Mouse (Mus musculus) embryonic facial prominence, embryonic 12.5 days (tissue): ENCODE results near the gene Dpy19l3. TPM values are rescaled to one million over a fixed set of nuclear protein-coding genes. Genes with fewer than 3 reads are reported as not detected.

Source experiments
- ATAC-seq: fragments of 200-750 bp; cut with Nextera tagmentation; 2 replicates; pipeline ENCODE4 v1.8.0; 2017; ENCODE audit not compliant: insufficient number of reproducible peaks, insufficient read depth, low FRiP score, low TSS enrichment
- H3K27ac ChIP-seq: fragments of 300-500 bp; sonication (generic); 2 replicates; pipeline ENCODE4 v1.5.1; 2016; ENCODE audit warnings: mild to moderate bottlenecking
- H3K27me3 ChIP-seq: fragments of 300-500 bp; sonication (generic); 2 replicates; pipeline ENCODE4 v1.6.1; 2016; ENCODE audit warnings: mild to moderate bottlenecking, moderate library complexity
- H3K36me3 ChIP-seq: fragments of 300-500 bp; sonication (generic); 2 replicates; pipeline ENCODE4 v1.6.1; 2016; ENCODE audit warnings: mild to moderate bottlenecking
- H3K4me1 ChIP-seq: fragments of 300-500 bp; sonication (generic); 2 replicates; pipeline ENCODE4 v1.6.1; 2016
- H3K4me2 ChIP-seq: fragments of 300-500 bp; sonication (generic); replicated peaks from 2 replicates; pipeline ENCODE4 v1.6.1; 2016; ENCODE audit warnings: mild to moderate bottlenecking, moderate library complexity
- H3K4me3 ChIP-seq: fragments of 300-500 bp; sonication (generic); 2 replicates; pipeline ENCODE4 v1.5.1; 2016; ENCODE audit warnings: mild to moderate bottlenecking
- H3K9ac ChIP-seq: fragments of 300-500 bp; sonication (generic); 2 replicates; pipeline ENCODE4 v1.6.1; 2016; ENCODE audit warnings: mild to moderate bottlenecking, moderate library complexity
- H3K9me3 ChIP-seq: fragments of 300-500 bp; sonication (generic); 2 replicates; pipeline ENCODE4 v1.6.1; 2016; ENCODE audit warnings: mild to moderate bottlenecking, moderate library complexity
- WGBS: fragments of 180-500 bp; shearing (Covaris S2); methylation state at CpG from one replicate; pipeline ENCODE4 v1.1.7; 2016; 5-methylcytosine and 5-hydroxymethylcytosine counted together
- polyA plus RNA-seq: library from polyadenylated mRNA; unstranded; fragments of >200 nt; fragmentation: Nextera tagmentation; extraction: Ambion mirVana; gene quantifications from 2 replicates; pipeline ENCODE4 v1.2.1, GENCODE M21; 2016

Gene Dpy19l3
- 39.9 and 47.4 TPM in 2 replicates for polyA plus RNA-seq

DNA sequence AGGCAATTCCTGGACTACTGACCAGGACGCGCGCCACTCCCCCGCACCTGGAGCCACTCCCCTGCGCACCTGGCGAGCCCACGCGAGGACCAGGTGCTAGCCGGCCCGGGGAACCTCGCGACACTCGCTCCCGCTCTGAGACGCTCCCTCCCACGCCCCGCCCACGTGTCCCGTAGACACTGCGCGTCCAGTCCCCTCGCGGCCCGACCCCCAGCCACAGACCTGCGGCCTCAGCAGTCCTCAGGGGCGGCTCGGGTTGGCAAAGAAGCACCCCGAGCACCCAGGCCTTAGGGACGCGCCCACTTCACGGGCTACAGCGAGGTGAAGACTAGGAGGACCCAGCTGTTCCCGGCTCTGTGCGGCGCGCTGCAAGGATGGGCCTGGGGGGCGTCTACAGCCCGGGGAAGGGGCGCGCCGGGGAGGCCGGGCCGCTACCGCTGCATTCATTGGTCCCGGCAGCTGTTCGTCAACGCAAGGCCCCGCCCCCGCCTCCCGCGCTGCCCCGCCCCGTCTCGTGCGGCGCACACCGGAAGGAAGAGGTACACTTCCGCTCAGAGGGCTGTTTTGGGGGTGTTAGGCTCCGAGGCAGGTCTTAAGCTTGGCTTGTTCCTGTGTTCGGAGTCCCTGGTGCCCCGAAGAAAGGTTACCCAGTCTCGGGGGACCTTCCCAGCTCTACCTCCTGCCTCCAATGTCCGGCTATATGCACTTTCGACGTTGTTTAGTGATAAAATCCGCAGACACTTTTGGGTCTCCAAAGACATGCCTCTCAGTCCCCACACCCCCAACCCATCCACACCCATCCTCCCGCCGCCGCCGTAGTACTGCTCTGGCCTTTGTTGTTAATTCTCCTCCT, at the start of gene Dpy19l3:
Dpy19l3 (minus strand) TSS at position 422 of the 853 bp plus-strand sequence.
- peaks cover 6% of the 10 kb centered on the region; the same call in 1 of the 2 replicates for H3K4me1 ChIP-seq
- WGBS: under 1% methylated on average over 64 of the region's 70 CpGs
- H3K9ac ChIP-seq: peak within 1 kb of the TSS; percentile 73
- H3K4me2 ChIP-seq: peak within 1 kb of the TSS; percentile 91
- H3K27ac ChIP-seq: peak within 1 kb of the TSS; percentile 69; the same call in 1 of the 2 replicates
- peak; percentile 96 for ATAC-seq
- peaks cover 16% of the 10 kb centered on the region for H3K36me3 ChIP-seq
- no peaks in the 10 kb centered on the region for H3K9me3 ChIP-seq
- peak within 1 kb of the TSS; percentile 81 for H3K4me3 ChIP-seq
- H3K27me3 ChIP-seq: no peaks in the 10 kb centered on the region

DNA sequence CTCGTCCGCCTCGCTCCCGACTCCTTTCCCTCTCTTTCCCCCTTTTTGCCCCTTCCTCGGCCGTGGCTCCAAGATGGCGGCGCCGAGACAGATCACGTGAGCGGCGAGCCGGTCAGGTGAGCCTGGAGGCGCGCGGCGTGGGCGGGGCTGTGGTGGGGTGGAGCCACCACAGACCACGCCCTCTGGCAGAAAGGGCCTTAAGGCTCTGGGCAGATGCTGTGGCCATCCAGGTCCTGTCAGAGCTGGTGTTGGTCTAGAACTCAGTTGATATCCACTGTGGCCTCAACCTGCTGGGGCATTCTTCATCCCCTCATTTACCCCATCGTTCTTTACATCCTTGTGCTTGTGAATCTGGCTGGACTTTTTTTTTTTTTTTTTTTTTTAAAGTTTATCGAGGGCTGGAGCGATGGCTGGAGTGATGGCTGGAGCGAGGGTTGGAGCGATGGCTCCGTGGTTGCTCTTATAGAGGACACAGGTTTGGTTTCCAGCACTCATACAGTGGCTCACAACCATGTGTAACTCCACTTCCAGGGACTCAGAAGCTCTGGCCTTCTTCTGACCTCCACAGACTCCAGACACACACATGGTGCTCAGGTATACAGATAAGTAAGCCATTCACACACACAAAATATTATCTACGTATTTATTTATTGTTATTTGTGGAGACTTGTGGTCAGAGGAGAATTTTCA, 48.8 kb upstream of the Dpy19l3 start, which contains the start of gene Zfp507:
Zfp507 (minus strand) TSS at position 98 of the 690 bp plus-strand sequence.
- no peaks in the 10 kb centered on the region for H3K9me3 ChIP-seq
- peaks cover 7% of the 10 kb centered on the region for H3K4me1 ChIP-seq
- ATAC-seq: peak; percentile 81
- H3K27ac ChIP-seq: peak within 1 kb of the TSS; percentile 89
- H3K27me3 ChIP-seq: no peaks in the 10 kb centered on the region
- WGBS: 20% methylated on average over 26 of the region's 26 CpGs
- H3K9ac ChIP-seq: peak within 1 kb of the TSS; percentile 96
- peak within 1 kb of the TSS; percentile 76 for H3K4me2 ChIP-seq
- H3K4me3 ChIP-seq: peak within 1 kb of the TSS; percentile 89
- H3K36me3 ChIP-seq: peaks cover 30% of the 10 kb centered on the region

DNA sequence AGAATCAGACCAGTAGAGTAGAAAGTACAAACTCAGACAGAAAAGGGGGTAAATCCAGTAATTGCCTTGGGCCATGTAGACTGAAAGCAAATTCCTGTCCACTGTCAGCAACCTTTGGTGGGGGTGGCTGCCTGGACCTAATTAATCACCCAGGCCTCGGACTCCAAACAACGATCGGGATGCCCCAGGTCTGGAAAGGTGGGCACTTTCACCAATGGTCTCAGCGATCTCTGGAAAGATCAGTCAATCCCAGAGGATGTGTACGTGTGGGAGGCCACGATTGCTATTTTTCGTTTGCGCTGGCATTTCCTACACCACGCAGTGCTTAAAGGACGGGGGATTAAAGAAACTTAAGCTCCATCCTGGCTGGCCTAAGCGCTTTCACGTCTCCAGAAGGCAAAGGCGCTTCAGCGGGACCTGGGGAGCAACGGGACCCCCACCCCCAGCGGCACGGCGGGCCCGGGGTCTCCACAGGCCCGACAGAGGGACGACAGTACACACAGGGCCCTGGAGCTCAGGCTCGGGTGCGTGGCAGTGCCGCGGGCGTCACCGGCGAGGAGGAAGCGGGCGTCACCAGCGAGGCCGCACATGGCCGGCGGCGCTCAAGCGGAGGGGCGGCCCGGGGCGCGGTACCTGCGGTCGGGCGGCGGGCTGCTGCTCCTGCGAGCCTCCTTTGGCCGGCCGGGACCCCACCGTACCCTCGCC, 48.1 kb upstream of the Dpy19l3 start:
- H3K4me2 ChIP-seq: peak overlapping the region; percentile 76
- peak; percentile 75; the same call in 1 of the 2 replicates for ATAC-seq
- peak overlapping the region; percentile 89 for H3K4me3 ChIP-seq
- under 1% methylated on average over 46 of the region's 49 CpGs for WGBS
- peaks cover 37% of the 10 kb centered on the region for H3K36me3 ChIP-seq
- no peaks in the 10 kb centered on the region for H3K27me3 ChIP-seq
- peak overlapping the region; percentile 89 for H3K27ac ChIP-seq
- H3K9ac ChIP-seq: peak overlapping the region; percentile 96
- H3K9me3 ChIP-seq: no peaks in the 10 kb centered on the region
- peaks cover 7% of the 10 kb centered on the region for H3K4me1 ChIP-seq

DNA sequence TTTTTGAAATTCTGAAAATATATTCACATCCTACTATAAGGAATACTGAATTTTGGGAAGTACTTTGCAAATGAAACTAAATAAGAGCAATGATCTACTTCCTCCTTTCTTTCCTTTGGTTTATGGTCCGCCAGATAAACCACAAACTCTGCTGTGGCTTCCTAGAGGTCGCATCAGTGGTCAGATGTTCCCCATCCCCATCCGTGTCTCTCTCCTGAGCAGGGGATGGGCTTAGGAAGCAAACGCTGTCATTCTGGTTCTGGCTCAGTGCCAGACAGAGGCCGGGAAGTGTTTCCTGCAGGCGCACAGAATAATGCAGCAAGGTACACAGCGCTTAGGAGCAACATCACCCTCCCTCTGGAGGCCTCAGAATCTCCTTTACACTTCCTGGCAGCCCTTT, 41.9 kb upstream of the Dpy19l3 start:
- Histone ChIP-seq H3K4me1 (peaks cover 7% of the 10 kb centered on the region), H3K4me2 (no peak overlapping the region), H3K9ac (no peak overlapping the region), H3K36me3 (peaks cover 87% of the 10 kb centered on the region), H3K27me3 (no peaks in the 10 kb centered on the region), H3K27ac (no peak overlapping the region), H3K9me3 (no peaks in the 10 kb centered on the region), H3K4me3 (no peak overlapping the region)
- WGBS: 72% methylated on average over 7 of the region's 7 CpGs
- no peak for ATAC-seq

DNA sequence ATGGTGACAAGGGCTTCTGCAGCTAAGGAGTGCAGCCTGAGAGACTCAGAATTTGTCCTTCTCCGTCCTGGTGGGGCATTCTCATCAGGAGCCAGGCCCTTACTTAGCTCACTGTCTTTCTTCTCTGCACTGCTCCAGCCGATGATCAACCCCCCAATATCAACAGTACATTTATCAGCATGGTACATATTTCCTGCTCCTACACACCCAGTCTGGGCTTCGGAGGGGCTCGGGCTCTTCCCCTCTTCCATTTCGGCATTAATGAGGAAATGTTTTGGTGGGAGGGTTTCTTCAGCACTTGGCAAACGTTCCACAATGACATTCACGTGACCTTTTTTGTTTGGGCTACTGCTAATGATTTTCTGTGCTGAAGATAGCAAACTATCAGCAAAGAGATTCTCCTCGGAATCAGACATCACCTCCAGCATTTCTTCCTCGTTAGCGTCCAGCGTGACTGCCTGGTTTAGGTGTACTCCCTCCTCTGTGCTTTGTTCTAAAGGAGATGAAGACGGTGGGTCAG, 40.0 kb upstream of the Dpy19l3 start:
- Histone ChIP-seq H3K36me3 (peaks cover 89% of the 10 kb centered on the region), H3K4me3 (no peak overlapping the region), H3K27ac (no peak overlapping the region), H3K4me1 (0 out of 2 replicates have a peak, but pooled peaks cover 4% of the 10 kb centered on the region), H3K9ac (no peak overlapping the region), H3K4me2 (no peak overlapping the region), H3K9me3 (no peaks in the 10 kb centered on the region), H3K27me3 (no peaks in the 10 kb centered on the region)
- WGBS: 91% methylated on average over 12 of the region's 12 CpGs
- no peak for ATAC-seq

DNA sequence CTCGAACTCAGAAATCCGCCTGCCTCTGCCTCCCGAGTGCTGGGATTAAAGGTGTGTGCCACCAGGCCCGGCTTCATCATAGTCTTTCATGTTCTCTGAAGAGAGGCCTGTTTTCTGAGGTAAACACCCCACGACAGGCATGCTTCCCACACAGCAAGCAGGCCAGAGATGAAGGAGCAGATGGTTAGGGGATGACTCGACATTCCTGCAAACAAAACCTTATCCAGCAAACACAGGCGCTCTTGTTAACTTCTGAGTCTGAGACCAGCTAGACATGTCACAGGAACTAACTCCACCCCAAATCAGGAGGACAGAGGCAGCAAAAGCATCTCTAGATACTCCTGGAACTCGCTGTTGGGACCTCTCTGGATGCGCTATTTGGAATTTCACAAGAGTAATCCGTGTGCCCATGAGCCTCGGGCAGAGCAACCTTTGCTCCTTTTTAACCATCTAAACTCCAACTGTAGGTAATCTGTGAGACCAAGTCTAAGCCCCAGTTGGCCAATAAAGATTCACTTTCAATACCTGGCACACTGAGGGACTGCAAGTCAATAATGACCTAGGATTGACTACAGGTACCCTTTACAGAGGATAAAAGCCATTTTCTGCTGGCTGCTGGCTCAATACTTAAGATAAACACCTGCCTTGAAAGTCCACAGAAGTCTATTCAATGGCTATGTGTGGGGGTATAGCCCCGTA, 38.0 kb upstream of the Dpy19l3 start:
- Histone ChIP-seq H3K36me3 (peaks cover 84% of the 10 kb centered on the region), H3K9me3 (no peaks in the 10 kb centered on the region), H3K27me3 (no peaks in the 10 kb centered on the region), H3K9ac (no peak overlapping the region), H3K4me2 (no peak overlapping the region), H3K4me1 (0 out of 2 replicates have a peak, but pooled peaks cover 3% of the 10 kb centered on the region), H3K27ac (no peak overlapping the region), H3K4me3 (no peak overlapping the region)
- no peak for ATAC-seq
- 91% methylated on average over 12 of the region's 12 CpGs for WGBS

DNA sequence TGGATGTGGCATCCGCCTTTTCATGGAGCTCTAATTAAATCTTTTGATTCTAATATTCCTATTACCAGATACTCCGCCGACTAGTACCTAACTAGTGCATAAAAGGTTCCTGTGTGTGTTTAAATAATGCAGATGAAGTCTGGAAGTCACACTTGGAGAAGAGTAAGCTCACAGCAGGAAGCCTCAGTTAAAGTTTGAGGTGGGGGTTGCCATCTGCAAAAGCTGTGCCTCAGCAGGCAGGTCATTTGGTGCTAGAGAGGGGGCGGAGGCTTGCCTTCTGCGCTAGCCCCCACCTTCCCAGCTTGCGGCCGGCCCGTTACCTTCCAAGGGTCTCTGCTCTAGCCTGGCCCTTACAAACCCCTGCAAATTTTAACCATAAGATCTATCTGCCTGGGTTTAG, 36.7 kb upstream of the Dpy19l3 start:
- no peaks in the 10 kb centered on the region for H3K4me1 ChIP-seq
- H3K27ac ChIP-seq: no peak overlapping the region
- H3K27me3 ChIP-seq: no peaks in the 10 kb centered on the region
- peaks cover 90% of the 10 kb centered on the region for H3K36me3 ChIP-seq
- no peak overlapping the region for H3K4me2 ChIP-seq
- H3K9me3 ChIP-seq: no peaks in the 10 kb centered on the region
- 74% methylated on average over 8 of the region's 8 CpGs for WGBS
- no peak overlapping the region for H3K9ac ChIP-seq
- H3K4me3 ChIP-seq: no peak overlapping the region
- no peak for ATAC-seq

DNA sequence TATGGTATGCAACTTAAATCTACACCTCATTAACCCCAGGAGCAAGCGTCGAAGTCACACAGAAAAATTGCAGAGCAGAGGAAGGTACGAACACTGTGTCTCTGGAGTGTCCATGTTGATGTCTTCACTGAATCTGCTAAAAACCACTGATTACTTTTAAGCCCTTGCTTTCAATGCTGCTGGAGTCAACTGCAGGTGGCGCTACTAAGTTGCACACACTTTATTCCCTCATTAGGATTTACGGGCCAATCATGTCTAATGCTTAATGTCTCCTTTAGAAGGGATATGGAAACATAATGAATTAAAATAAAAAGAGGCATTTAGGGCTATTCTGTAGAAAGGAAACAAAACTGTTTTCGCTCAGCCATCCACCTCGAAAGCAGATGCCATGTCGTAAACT, 35.9 kb upstream of the Dpy19l3 start:
- Histone ChIP-seq H3K27ac (no peak overlapping the region), H3K4me2 (no peak overlapping the region), H3K36me3 (peaks cover 90% of the 10 kb centered on the region), H3K4me3 (no peak overlapping the region), H3K4me1 (no peaks in the 10 kb centered on the region), H3K9ac (no peak overlapping the region), H3K9me3 (no peaks in the 10 kb centered on the region), H3K27me3 (no peaks in the 10 kb centered on the region)
- 85% methylated on average over 8 of the region's 8 CpGs for WGBS
- no peak for ATAC-seq

DNA sequence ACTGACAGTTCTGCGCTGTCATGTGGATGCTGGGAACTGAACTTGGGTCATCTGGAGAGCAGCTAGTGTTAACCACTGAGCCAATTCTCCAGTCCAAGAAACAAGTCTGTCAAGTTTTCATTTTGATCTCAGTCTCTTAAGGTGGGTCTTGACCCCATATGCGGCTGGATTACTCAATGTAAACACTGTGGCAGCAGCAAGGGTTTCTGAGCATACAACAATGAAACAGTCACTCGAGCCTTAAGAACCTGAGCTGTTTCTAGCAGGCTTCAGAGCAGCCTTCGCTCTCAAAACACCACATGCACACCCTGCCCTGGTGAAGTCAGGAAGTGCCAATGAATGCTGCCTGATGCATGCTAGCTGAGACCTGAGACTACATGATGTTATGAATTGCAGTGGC, 31.3 kb upstream of the Dpy19l3 start:
- Histone ChIP-seq H3K9me3 (no peaks in the 10 kb centered on the region), H3K27ac (no peak overlapping the region), H3K4me1 (no peaks in the 10 kb centered on the region), H3K27me3 (no peaks in the 10 kb centered on the region), H3K36me3 (peaks cover 75% of the 10 kb centered on the region), H3K4me2 (no peak overlapping the region), H3K9ac (no peak overlapping the region), H3K4me3 (no peak overlapping the region)
- WGBS: 73% methylated on average over 4 of the region's 4 CpGs
- ATAC-seq: no peak

DNA sequence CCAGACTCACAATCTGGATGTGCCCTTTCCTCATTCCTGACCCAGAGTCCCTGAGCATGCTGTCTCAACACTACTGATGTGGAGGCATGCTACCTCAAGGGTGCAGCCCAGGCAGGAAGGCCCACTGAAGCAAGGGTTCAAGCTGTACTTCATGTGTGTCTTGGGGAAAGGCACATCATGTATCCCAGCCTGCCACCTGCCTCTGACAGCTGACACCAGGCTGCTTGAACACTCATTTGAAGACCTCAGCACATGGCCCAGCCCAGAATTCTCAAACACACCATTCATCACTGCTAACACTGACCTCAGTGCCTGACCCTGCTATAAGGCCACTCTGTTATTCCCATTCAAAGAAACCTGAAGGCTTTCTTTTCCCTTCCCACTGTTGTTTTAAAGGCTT, 28.0 kb upstream of the Dpy19l3 start:
- no peak for ATAC-seq

DNA sequence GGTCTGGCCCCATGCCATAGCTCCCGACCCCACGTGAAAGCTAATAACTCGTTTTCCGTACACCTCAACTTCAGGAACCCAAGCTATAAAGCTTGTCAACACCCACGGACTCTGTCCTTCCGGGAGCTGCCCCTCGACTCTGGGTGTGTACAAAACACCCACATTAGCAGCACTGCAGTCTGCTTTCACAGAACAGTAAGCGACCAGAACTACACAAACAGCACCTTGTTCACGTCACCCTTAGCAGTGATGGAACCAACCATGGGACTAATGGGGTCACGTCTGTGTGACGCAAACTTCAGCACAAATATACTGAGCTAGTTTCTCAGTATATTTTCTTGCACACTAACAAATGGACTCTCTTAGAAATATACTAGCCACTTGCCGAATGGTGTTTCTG, 19.9 kb upstream of the Dpy19l3 start:
- 92% methylated on average over 12 of the region's 12 CpGs for WGBS
- Histone ChIP-seq H3K36me3 (peaks cover 59% of the 10 kb centered on the region), H3K27ac (no peak overlapping the region)

More for the DNA sequence above, 28.0 kb upstream of the Dpy19l3 start:
- Histone ChIP-seq H3K4me3 (no peak overlapping the region), H3K4me1 (no peaks in the 10 kb centered on the region), H3K27me3 (no peaks in the 10 kb centered on the region), H3K9me3 (no peaks in the 10 kb centered on the region), H3K4me2 (no peak overlapping the region), H3K9ac (no peak overlapping the region), H3K36me3 (peaks cover 73% of the 10 kb centered on the region), H3K27ac (no peak overlapping the region)

More for the DNA sequence above, 19.9 kb upstream of the Dpy19l3 start:
- H3K4me3 ChIP-seq: no peak overlapping the region
- H3K9ac ChIP-seq: no peak overlapping the region
- no peaks in the 10 kb centered on the region for H3K27me3 ChIP-seq
- no peaks in the 10 kb centered on the region for H3K9me3 ChIP-seq
- H3K4me1 ChIP-seq: no peaks in the 10 kb centered on the region
- ATAC-seq: no peak
- no peak overlapping the region for H3K4me2 ChIP-seq
